Mouse (Mus musculus) cerebellum, postnatal 4 days (tissue): ENCODE measurements around the gene Ank3.

Experiments used
- DNase-seq, 2 experiments: peaks; one replicate each; pipeline ENCODE4 v3.0.0; 2022; ENCODE audit warnings: low spot score in 2 of 2, mixed read lengths in 1 of 2

Gene Ank3

DNA sequence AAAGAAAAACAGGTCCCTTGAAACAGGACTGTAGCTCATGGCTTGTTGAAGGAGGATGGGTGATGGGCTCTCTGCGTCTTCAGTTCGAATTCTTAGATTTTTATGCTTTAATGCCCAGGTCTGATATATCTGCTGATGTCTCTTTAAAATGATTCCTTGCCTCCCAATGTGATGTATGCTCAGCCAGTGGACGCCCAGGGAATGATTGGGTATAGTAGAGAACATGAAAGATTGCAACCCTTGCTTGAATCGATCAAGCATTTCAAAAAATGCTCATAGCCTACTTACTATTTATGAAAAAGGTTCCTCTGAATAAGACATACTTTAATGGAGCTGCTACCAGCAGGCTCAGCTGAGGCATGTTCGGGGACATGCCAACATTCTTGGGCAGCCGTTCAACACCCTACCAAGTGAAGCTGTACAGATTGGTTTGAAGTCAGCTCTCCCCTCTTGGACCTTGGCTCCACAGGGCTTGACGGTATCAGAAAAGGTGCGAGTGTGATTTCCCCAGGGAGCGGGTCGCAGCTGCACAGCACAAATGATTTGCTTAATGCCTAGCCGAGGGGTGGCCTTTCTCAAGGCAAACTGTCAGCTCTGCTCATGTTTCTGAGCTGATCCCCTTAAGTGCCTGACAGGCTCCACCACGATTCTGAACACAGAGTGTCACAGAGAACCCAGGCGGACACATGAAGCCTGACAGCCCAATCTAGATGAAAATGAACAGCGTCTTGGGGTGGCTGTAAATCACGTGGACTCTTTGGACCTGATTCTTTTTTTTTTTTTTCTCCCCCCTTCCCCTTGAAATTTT is 136.8 kb downstream of the Ank3 start:
- peak in 1 of 2 experiments; percentile 62 for DNase-seq

DNA sequence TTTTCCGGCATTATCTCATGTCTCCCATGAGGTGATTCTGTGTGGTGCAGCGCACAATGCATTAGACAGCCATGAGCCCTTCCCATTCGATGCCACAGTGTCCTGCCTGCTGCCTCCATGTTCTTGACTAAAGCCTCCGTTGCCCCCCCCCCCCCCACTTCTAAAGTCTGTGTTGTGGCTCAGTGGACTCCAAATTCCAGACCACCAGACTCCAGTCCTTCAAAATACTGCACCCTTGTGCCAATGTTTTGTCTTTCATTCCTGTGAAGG is 137.3 kb downstream of the Ank3 start:
- no peak for DNase-seq

DNA sequence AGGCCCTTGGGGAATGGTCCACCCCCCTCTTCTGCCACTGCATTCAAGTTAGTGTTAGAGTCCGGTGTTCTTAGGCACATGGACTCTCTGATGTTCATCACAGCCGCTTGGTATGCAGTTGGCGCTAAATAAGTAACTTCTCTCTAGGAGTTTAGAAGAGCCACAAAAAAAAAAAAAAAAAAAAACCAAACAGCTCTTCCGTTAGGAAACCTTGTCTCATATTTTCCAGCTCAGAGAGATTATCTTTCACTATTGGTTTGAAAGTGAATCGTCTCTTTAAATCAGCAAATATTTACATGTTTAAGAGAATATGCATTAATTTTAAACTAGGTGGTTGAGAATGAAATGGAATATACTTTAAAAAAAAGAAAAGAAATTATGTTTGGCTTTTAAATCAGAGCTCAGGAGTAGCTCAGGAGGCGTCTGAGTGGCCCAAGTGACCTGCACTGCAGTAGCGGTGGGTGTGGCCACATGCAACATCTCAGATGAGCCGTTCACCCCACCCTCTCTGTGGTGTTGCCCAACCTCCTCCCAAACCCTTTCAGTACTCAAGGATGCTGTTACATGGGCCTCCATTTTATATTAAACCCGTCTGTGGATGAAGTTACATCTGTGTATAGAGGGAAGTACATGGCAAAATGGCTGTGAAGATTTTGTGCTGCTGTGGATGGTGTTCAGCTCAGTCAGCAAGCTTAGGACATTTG is 138.0 kb downstream of the Ank3 start:
- no peak for DNase-seq

- DNase-seq, result no peak
Observed at GRCm38 (mm10) chr10:69538236-69538635, 139.7 kb downstream of the Ank3 start.

- no peak for DNase-seq
Observed at GRCm38 (mm10) chr10:69542439-69542838, 143.9 kb downstream of the Ank3 start.

- no peak for DNase-seq
Observed at GRCm38 (mm10) chr10:69543876-69544620, 145.5 kb downstream of the Ank3 start.

GRCm38 (mm10) chr10:69544653-69545052 is 146.1 kb downstream of the Ank3 start:
- DNase-seq, result no peak

- no peak for DNase-seq
Observed at GRCm38 (mm10) chr10:69545936-69546335, 147.4 kb downstream of the Ank3 start.

DNA sequence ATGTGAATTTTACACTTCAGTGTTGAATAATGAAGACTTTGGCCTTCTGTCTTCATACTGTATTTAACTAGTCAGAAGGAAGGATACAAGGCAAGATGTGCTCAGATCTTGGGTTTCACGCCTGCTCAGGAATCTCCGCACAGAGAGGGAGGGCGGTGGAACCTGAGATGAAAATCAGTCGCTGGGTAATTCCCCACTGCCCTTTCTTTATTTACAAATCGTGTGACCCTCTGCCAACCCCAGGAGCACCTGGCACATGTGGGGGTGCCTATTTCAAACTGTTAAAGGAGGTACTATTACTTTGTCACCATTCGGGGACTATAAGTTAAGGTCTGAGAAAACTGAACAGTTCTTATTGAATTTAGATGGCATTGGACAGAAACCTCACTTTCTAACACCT is 148.1 kb downstream of the Ank3 start:
- no peak for DNase-seq

GRCm38 (mm10) chr10:69548771-69549170 is 150.2 kb downstream of the Ank3 start:
- DNase-seq, result no peak

GRCm38 (mm10) chr10:69549221-69549620 is 150.6 kb downstream of the Ank3 start:
- no peak for DNase-seq

DNA sequence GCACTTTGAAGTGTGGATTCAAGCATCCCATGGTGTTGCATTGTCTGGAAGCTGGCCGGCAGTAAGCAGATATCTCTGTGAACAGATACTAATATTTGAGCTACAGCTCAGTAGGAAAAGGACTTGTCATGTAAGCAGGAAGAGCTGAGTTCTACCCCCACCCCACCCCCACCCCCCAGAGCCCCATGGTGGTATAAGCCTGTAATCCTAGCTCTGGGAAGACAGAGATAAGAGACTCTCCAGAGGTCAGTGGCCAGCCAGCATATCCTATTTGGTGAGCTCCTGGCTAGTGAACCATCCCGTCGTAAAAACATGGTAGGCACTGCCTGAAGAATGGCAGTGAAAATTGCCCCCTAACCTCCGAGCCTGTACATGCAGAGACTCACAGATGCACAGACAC is 152.3 kb downstream of the Ank3 start:
- no peak for DNase-seq

DNA sequence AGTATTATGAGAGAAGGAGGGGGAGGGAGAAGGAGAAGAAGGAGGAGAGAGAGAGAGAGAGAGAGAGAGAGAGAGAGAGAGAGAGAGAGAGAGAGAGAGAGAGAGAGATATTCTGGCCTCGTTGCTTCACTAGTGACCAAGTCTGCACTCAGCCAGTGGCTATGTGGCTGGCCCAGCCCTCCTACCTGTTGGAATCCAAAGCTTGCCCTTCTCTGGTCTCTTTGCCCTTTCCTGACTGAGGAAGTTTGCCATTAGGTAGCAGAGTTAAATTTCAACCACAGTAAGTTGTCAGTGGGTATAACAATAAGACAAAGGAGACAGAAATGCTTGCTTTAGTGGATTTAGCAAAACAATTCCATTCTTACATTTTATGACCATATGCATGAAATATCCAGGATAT is 154.5 kb downstream of the Ank3 start:
- no peak for DNase-seq

DNA sequence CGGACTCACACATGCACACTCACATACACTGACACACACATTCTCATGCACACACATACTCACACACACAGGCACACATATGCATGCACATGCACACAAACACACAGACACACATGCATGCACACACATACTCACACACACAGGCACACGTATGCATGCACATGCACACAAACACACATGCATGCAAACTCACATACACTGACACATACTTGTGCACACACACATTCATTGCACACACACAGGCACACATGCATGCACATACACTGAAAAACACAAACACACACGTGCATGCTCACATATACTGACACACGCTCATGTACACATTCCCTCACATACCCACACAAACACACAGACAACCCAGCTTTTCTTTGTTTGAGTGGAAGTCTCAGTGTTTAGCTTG is 157.0 kb downstream of the Ank3 start:
- no peak for DNase-seq

DNA sequence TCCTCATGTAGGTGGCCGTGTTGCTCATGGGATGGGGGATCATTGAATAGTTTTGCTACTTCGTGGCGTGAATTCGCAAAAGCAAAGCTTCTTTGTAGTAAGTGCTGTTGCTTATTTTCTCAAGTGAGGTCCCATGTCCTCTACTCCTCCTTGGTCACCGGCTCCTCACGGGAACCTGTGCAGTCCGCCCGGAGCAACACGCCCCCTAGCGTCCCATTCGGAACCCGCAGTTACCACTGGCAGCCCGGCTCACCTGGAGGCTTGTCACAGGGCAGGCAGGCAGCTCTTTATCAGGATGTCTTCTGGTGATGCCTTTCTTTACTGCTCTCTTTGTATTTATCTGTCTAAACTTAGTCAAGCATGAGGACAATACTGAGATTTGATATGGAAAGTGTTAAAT is 157.7 kb downstream of the Ank3 start:
- peak in 1 of 2 experiments; percentile 59 for DNase-seq

DNA sequence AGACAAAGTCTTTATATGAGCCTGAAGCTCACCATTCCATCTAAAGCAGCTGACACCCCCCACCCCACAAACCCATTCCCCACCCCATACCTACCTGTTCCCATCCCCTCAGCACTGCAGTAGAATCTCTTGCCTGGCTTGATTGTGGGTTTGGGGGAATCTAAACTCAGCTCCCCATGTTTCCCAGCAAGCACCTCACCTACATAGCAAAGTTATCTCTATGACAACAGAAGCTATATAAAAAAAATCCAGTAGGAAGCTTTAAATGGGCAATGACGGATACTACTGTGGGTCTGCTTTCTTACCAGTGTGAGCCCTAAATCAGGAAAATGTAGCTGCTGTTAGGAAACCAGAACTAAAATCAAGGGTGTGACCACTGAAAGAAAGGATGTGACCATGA is 161.7 kb downstream of the Ank3 start:
- no peak for DNase-seq

- no peak for DNase-seq
Observed at GRCm38 (mm10) chr10:69562931-69563330, 164.4 kb downstream of the Ank3 start.

DNA sequence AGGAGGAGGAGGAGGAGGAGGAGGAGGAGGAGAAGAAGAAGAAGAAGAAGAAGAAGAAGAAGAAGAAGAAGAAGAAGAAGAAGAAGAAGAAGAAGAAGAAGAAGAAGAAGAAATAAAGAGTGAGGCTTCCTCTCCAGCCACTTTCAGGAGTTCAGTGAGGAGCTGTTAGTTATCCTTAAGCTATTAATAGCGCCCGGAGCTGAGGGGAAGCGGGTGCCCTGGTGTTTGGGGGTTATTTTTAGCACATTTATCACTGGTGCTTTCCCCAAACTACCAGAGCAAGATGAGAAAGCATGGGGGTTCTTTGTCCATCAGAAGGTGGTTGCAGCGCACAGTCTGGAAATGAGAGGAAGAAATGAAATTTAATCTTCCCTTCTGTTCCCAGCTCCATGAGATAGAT is 166.5 kb downstream of the Ank3 start:
- DNase-seq, result no peak

- no peak for DNase-seq
Observed at GRCm38 (mm10) chr10:69568976-69569375, 170.4 kb downstream of the Ank3 start.

GRCm38 (mm10) chr10:69569740-69570139 is 171.2 kb downstream of the Ank3 start:
- no peak for DNase-seq

- DNase-seq, result no peak
Observed at GRCm38 (mm10) chr10:69570466-69571288, 172.1 kb downstream of the Ank3 start.

- no peak for DNase-seq
Observed at GRCm38 (mm10) chr10:69571422-69571821, 172.8 kb downstream of the Ank3 start.
